In the genomic region with DNA sequence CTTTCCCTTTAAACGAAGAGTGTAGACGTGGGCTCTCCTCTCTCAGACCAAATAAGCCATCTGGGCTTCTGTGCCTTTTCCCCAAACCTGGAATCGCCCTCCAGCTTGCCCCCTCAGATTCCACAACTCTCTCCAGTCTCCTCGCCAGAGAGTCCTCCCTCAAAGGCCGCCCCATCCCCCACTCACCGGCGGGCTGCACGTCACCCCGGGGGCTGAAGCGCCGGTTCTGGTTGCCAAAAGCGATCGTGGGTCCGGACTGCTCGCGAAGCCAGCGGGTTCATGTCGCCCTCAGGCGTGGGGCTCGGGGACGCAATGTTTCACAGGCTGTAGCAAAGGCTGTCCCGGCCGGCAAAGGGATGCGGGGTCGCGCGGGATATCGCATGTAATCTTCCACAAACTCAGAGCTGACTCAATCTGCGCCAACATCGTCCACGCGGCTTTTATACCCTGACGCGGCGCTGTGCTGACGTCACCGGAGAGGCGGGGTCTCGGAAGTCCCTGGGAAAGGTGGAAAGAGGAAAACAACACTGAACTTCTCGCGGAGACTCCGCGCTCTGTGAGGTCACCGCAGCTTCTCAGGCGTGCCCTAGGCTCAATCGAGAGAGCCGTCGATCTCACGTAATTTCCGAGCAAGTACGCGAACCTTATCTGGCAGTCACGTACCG, we compare ENCODE assay signal across 8 mouse cellular contexts. TPM values are rescaled to one million over a fixed set of nuclear protein-coding genes. Genes with fewer than 3 reads are reported as not detected.
DNase-seq lines count a peak whose midpoint lies in the region; ATAC-seq and TF ChIP-seq lines count a peak whose summit lies in the region.

A gene (minus strand): TSS at position 460 of the 665 bp plus-strand sequence.
A gene (plus strand): TSS at position 522 of the 665 bp plus-strand sequence.

- peak; percentile 96 for DNase-seq in 3T3-L1 (ENCODE audit: low read depth, low spot score)
- peak; percentile 86 to 88 for DNase-seq in adrenal gland, postnatal 4 days (ENCODE audit: low spot score in 2 of 2)
- DNase-seq in embryonic facial prominence, embryonic 14.5 days (ENCODE audit: low spot score), result peak; percentile 96
- DNase-seq in heart, adult 8-10 months (ENCODE audit: low spot score), result peak; percentile 97
- DNase-seq in kidney, adult 9 months, result peak; percentile 96
- DNase-seq in limb, embryonic 14.5 days (ENCODE audit: low spot score), result peak; percentile 91
- peak; percentile 92 for DNase-seq in midbrain, postnatal 0 days (ENCODE audit: low spot score)
- DNase-seq in spleen, postnatal 14 days (ENCODE audit: low spot score in 2 of 2), result peak; percentile 95

- peak; percentile 85 for ATAC-seq in embryonic facial prominence, embryonic 14.5 days (ENCODE audit: low read depth)
- ATAC-seq in limb, embryonic 14.5 days (ENCODE audit: low FRiP score, low read depth), result peak; percentile 91
- peak; percentile 90 for ATAC-seq in midbrain, postnatal 0 days (ENCODE audit: low FRiP score)

- peak within 1 kb of the TSS; percentile 94 for H3K27ac ChIP-seq in embryonic facial prominence, embryonic 14.5 days (replicated peaks; ENCODE audit: low read depth, low read length)
- peak within 1 kb of the TSS; percentile 95 for H3K27ac ChIP-seq in limb, embryonic 14.5 days (replicated peaks; ENCODE audit: low read depth, low read length)
- H3K27ac ChIP-seq in midbrain, postnatal 0 days (ENCODE audit: low read depth, low read length), result peak within 1 kb of the TSS; percentile 68

- H3K9me3 ChIP-seq in embryonic facial prominence, embryonic 14.5 days (ENCODE audit: control insufficient read depth, low read length), result no peaks in the 10 kb centered on the region
- no peaks in the 10 kb centered on the region for H3K9me3 ChIP-seq in limb, embryonic 14.5 days (ENCODE audit: control insufficient read depth, low read length)
- no peaks in the 10 kb centered on the region for H3K9me3 ChIP-seq in midbrain, postnatal 0 days (ENCODE audit: low read length)

- under 1% methylated on average over 52 of the region's 54 CpGs for WGBS in embryonic facial prominence, embryonic 14.5 days
- under 1% methylated on average over 54 of the region's 54 CpGs for WGBS in limb, embryonic 14.5 days
- WGBS in midbrain, postnatal 0 days, result under 1% methylated on average over 54 of the region's 54 CpGs

- peak within 1 kb of the TSS; percentile 77 for H3K4me3 ChIP-seq in embryonic facial prominence, embryonic 14.5 days (ENCODE audit: low read depth, low read length)
- peak within 1 kb of the TSS; percentile 82 for H3K4me3 ChIP-seq in limb, embryonic 14.5 days (replicated peaks; ENCODE audit: low read length)
- peak within 1 kb of the TSS; percentile 63 for H3K4me3 ChIP-seq in midbrain, postnatal 0 days (ENCODE audit: low read depth, low read length)

- H3K4me1 ChIP-seq in embryonic facial prominence, embryonic 14.5 days (ENCODE audit: control insufficient read depth, insufficient read depth, low read length), result peaks cover 28% of the 10 kb centered on the region
- peaks cover 21% of the 10 kb centered on the region for H3K4me1 ChIP-seq in limb, embryonic 14.5 days (ENCODE audit: control insufficient read depth, insufficient read depth, low read length)
- H3K4me1 ChIP-seq in midbrain, postnatal 0 days (ENCODE audit: insufficient read depth, low read length), result peaks cover 8% of the 10 kb centered on the region; the same call in 1 of the 2 replicates

- H3K9ac ChIP-seq in embryonic facial prominence, embryonic 14.5 days (ENCODE audit: low read depth, low read length), result peak within 1 kb of the TSS; percentile 89
- peak within 1 kb of the TSS; percentile 91 for H3K9ac ChIP-seq in limb, embryonic 14.5 days (ENCODE audit: low read depth, low read length, severe bottlenecking)
- H3K9ac ChIP-seq in midbrain, postnatal 0 days (replicated peaks; ENCODE audit: low read length, poor library complexity, severe bottlenecking), result peak within 1 kb of the TSS; percentile 64

- no peaks in the 10 kb centered on the region for H3K27me3 ChIP-seq in embryonic facial prominence, embryonic 14.5 days (replicated peaks; ENCODE audit: control insufficient read depth, insufficient read depth, low read length)
- no peaks in the 10 kb centered on the region for H3K27me3 ChIP-seq in limb, embryonic 14.5 days (ENCODE audit: control insufficient read depth, insufficient read depth, low read length)
- no peaks in the 10 kb centered on the region for H3K27me3 ChIP-seq in midbrain, postnatal 0 days (ENCODE audit: insufficient read depth, low read length)

- H3K4me2 ChIP-seq in embryonic facial prominence, embryonic 14.5 days (ENCODE audit: low read depth, low read length), result peak within 1 kb of the TSS; percentile 94
- H3K4me2 ChIP-seq in limb, embryonic 14.5 days (replicated peaks; ENCODE audit: low read depth, low read length, severe bottlenecking), result peak within 1 kb of the TSS; percentile 79
- H3K4me2 ChIP-seq in midbrain, postnatal 0 days (ENCODE audit: low read depth, low read length, poor library complexity, severe bottlenecking), result peak within 1 kb of the TSS; percentile 71

- peaks cover 10% of the 10 kb centered on the region; the same call in 1 of the 2 replicates for H3K36me3 ChIP-seq in embryonic facial prominence, embryonic 14.5 days (ENCODE audit: control insufficient read depth, insufficient read depth, low read length)
- H3K36me3 ChIP-seq in limb, embryonic 14.5 days (ENCODE audit: control insufficient read depth, insufficient read depth, low read length), result peaks cover 15% of the 10 kb centered on the region
- no peaks in the 10 kb centered on the region for H3K36me3 ChIP-seq in midbrain, postnatal 0 days (ENCODE audit: insufficient read depth, low read length)

- peak; percentile 87; the same call in 1 of the 2 replicates for TF ChIP-seq POLR2A in limb, embryonic 14.5 days (IDR thresholded peaks at IDR 0.05; ENCODE audit: borderline replicate concordance, extremely low read depth, insufficient read depth, insufficient read length)

- no peak for TF ChIP-seq CTCF in midbrain, postnatal 0 days (IDR thresholded peaks at IDR 0.05)

RNA-seq across cellular contexts. Expression of the first gene that starts in this region (rescaled TPM):
- total RNA-seq in adrenal gland, postnatal 4 days (2021), result 10 to 100 TPM; 36.9 to 45.1 TPM
- polyA plus RNA-seq in embryonic facial prominence, embryonic 14.5 days (2014; fragmentation: Nextera tagmentation; extraction: Ambion mirVana), result 20.7 and 21.9 TPM in 2 replicates
- total RNA-seq in heart, adult 8-10 months (2022), result 10 to 100 TPM; 21.9 to 31.6 (median 28.0) TPM
- 27.5 and 29.8 TPM in 2 replicates for polyA plus RNA-seq in limb, embryonic 14.5 days (2012; rRNA removed)
- 21.2 and 22.1 TPM in 2 replicates for polyA plus RNA-seq in limb, embryonic 14.5 days (2014; fragmentation: Nextera tagmentation; extraction: Ambion mirVana)
- 17.2 and 17.4 TPM in 2 replicates for total RNA-seq in midbrain, postnatal 0 days (2014; rRNA removed)
- 18.7 and 18.8 TPM in 2 replicates for polyA plus RNA-seq in midbrain, postnatal 0 days (2015; fragmentation: Nextera tagmentation; extraction: Ambion mirVana)

RNA-seq across cellular contexts. Expression of the second gene that starts in this region (rescaled TPM):
- total RNA-seq in adrenal gland, postnatal 4 days (2021), result 10 to 100 TPM; 12.5 to 17.5 TPM
- polyA plus RNA-seq in embryonic facial prominence, embryonic 14.5 days (2014; fragmentation: Nextera tagmentation; extraction: Ambion mirVana), result 6.8 and 7.3 TPM in 2 replicates
- 1 to 10 TPM; 2.6 to 4.2 (median 3.0) TPM for total RNA-seq in heart, adult 8-10 months (2022)
- polyA plus RNA-seq in limb, embryonic 14.5 days (2012; rRNA removed), result 13.1 and 17.2 TPM in 2 replicates
- 4.3 and 4.6 TPM in 2 replicates for polyA plus RNA-seq in limb, embryonic 14.5 days (2014; fragmentation: Nextera tagmentation; extraction: Ambion mirVana)
- total RNA-seq in midbrain, postnatal 0 days (2014; rRNA removed), result 2.0 and 2.1 TPM in 2 replicates
- polyA plus RNA-seq in midbrain, postnatal 0 days (2015; fragmentation: Nextera tagmentation; extraction: Ambion mirVana), result 1.2 and 1.6 TPM in 2 replicates

Comparison
In these comparisons a context has a peak if more than half of its experiments do, and no peak if none do; other contexts are left out.
1. Peak in every context shown above with its lines: DNase-seq, ATAC-seq, H3K4me3 ChIP-seq and H3K27ac ChIP-seq.